Mouse (Mus musculus) brain, embryonic 14.5 days (tissue): Measurements from ENCODE around the gene Snx20. TPM values are rescaled to one million over a fixed set of nuclear protein-coding genes. Genes with fewer than 3 reads are reported as not detected.
A peak's percentile ranks its signal among the peaks of the same experiment; 100 is the strongest.

Experiments used
- DNase-seq: peaks from one replicate; pipeline ENCODE4 v3.0.0-alpha.2; 2011; ENCODE audit warnings: low read depth
- CTCF ChIP-seq: fragments of 200-500 bp; IDR thresholded peaks from 2 replicates; pipeline ENCODE4 v1.5.1; 2012; ENCODE audit warnings: inconsistent platforms, mild to moderate bottlenecking, moderate library complexity, borderline replicate concordance; ENCODE audit not compliant: insufficient read depth, insufficient read length; ENCODE audit errors: extremely low read depth
- POLR2A ChIP-seq: fragments of 200-500 bp; IDR thresholded peaks from 2 replicates; pipeline ENCODE4 v1.6.1; 2012; ENCODE audit warnings: mild to moderate bottlenecking, inconsistent platforms, borderline replicate concordance; ENCODE audit not compliant: poor library complexity, insufficient read depth, insufficient read length, severe bottlenecking; ENCODE audit errors: extremely low read depth
- polyA plus RNA-seq: library from polyadenylated mRNA; depleted of rRNA; stranded (reverse); fragments of >200 nt; gene quantifications from 2 replicates; pipeline ENCODE4 v1.2.3, GENCODE M21; 2012; rRNA removed

The Snx20 gene
- polyA plus RNA-seq, result 0.78 and 0.92 TPM in 2 replicates

GRCm38 (mm10) chr8:88635474-88636397 is at the start of gene Snx20:
Snx20 (minus strand) TSS chr8:88636128.
- no peak for DNase-seq

GRCm38 (mm10) chr8:88683656-88684289 is 47.8 kb upstream of the Snx20 start:
- TF ChIP-seq POLR2A (no peak), CTCF (no peak)
- DNase-seq, result peak; percentile 56

More at GRCm38 (mm10) chr8:88635474-88636397, at the start of gene Snx20:
- TF ChIP-seq CTCF, result no peak
- no peak for TF ChIP-seq POLR2A

GRCm38 (mm10) chr8:88681046-88681445 is 45.1 kb upstream of the Snx20 start:
- no peak for TF ChIP-seq POLR2A
- no peak for TF ChIP-seq CTCF
- DNase-seq, result no peak

- no peak for TF ChIP-seq CTCF
- no peak for DNase-seq
Observed at GRCm38 (mm10) chr8:88680566-88680965, 44.6 kb upstream of the Snx20 start.

- TF ChIP-seq POLR2A, result no peak
- TF ChIP-seq CTCF, result no peak
- peak; percentile 43 for DNase-seq
Observed at GRCm38 (mm10) chr8:88677071-88677470, 41.1 kb upstream of the Snx20 start.

- no peak for TF ChIP-seq CTCF
- no peak for TF ChIP-seq POLR2A
- no peak for DNase-seq
Observed at GRCm38 (mm10) chr8:88675372-88676165, 39.6 kb upstream of the Snx20 start.

GRCm38 (mm10) chr8:88673859-88674258 is 37.9 kb upstream of the Snx20 start:
- no peak for DNase-seq
- TF ChIP-seq CTCF, result no peak

- no peak for DNase-seq
- no peak for TF ChIP-seq POLR2A
- no peak for TF ChIP-seq CTCF
Observed at GRCm38 (mm10) chr8:88671575-88671974, 35.6 kb upstream of the Snx20 start.

GRCm38 (mm10) chr8:88670782-88671181 is 34.9 kb upstream of the Snx20 start:
- no peak for TF ChIP-seq CTCF
- TF ChIP-seq POLR2A, result no peak
- DNase-seq, result peak; percentile 31

- TF ChIP-seq CTCF (no peak), POLR2A (no peak)
- DNase-seq, result peak; percentile 84
Observed at GRCm38 (mm10) chr8:88668400-88669086, 32.6 kb upstream of the Snx20 start.

GRCm38 (mm10) chr8:88666435-88666834 is 30.5 kb upstream of the Snx20 start:
- TF ChIP-seq CTCF (no peak), POLR2A (no peak)

GRCm38 (mm10) chr8:88664947-88665346 is 29.0 kb upstream of the Snx20 start:
- no peak for TF ChIP-seq POLR2A
- no peak for TF ChIP-seq CTCF
- peak; percentile 48 for DNase-seq

More at GRCm38 (mm10) chr8:88666435-88666834, 30.5 kb upstream of the Snx20 start:
- DNase-seq, result no peak

GRCm38 (mm10) chr8:88664121-88664520 is 28.2 kb upstream of the Snx20 start:
- no peak for DNase-seq
- TF ChIP-seq CTCF, result no peak
- TF ChIP-seq POLR2A, result no peak

GRCm38 (mm10) chr8:88662401-88662821 is 26.5 kb upstream of the Snx20 start:
- DNase-seq, result no peak
- TF ChIP-seq POLR2A (no peak), CTCF (no peak)
